Mouse (Mus musculus): ENCODE measurements around the gene Crb1.
"Not testable (repeated sequence)": the region's sequence is repeated elsewhere in the genome, so short reads cannot be mapped to it uniquely, and the experiment has no call there.

Gene Crb1

GRCm38 (mm10) chr1:139328811-139329210, 48.1 kb downstream of the Crb1 start:
- no peak for DNase-seq (ENCODE audit: low read depth)

- DNase-seq (ENCODE audit: low read depth), result no peak
These were observed 48.6 kb downstream of the Crb1 start for GRCm38 (mm10) chr1:139328286-139328685.

DNA sequence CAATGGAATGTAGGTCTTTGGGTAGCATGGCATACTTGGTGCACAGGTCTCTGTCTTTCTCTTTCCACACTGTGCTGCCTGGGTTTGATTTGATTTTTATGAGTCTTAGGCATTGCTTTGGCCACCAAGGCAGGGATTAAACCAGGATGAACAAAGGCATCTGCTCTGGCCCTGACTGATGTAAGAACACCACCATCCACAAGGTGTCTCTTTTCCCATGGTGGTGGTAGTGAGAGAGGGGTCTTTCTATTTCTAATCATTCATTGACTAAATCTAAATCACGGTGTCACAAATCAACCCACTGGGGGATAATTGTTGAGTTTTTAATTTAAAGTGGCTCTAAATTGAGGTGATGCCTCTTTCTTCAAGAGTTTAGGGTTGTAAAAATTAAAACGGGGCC, 51.5 kb downstream of the Crb1 start:
- no peak for DNase-seq (ENCODE audit: low read depth)

DNA sequence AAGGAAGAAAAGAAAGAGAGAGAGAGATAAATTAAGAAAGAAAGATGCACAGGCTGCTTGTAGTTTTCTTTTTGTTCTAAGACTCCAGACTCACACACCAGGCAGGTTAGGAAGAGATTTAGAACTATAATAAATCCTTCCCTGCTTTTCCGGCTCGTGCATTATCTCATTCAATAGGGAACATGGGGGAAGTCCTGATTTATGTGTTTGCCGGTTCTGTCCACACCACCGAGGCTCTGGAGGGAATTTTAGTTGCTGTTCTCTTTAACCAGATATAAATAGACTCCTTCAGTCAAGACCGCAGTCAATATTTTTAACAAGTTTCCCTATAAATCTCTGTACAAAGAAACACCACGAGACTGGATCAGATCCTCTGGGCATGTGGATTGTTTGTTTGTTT, 57.1 kb downstream of the Crb1 start:
- DNase-seq (ENCODE audit: low read depth), result no peak

DNA sequence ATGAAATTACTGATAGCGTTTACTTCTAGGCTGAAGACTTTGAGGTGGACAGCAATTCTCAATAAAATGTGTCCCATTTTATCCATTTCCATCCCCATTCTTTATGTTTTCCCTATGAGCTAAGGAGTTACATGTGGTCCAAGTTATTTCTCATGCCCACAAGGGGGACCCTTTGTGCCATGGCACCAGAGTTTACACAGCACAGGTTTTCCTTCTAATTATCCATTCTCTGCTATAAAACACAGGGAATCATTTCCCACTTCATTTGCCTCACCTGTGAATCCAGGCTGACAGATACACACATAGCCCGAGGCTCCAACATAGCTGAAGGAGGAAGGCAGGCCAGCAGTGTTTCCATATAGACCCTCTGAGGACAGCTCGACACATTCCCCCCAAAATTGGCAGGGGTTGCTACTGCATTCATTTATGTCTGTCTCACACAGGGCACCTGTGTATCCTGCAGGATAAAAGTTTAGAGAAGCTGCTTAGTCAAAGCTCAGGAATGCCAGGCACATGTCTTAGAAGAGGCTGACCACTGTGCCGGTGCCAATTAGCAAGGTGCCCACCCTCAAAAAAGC, 62.5 kb downstream of the Crb1 start:
- no peak for DNase-seq (ENCODE audit: low read depth)

GRCm38 (mm10) chr1:139308915-139309314, 68.0 kb downstream of the Crb1 start:
- DNase-seq (ENCODE audit: low read depth), result no peak

GRCm38 (mm10) chr1:139302519-139302918, 74.4 kb downstream of the Crb1 start:
- not testable (repeated sequence) for DNase-seq (ENCODE audit: low read depth)

DNA sequence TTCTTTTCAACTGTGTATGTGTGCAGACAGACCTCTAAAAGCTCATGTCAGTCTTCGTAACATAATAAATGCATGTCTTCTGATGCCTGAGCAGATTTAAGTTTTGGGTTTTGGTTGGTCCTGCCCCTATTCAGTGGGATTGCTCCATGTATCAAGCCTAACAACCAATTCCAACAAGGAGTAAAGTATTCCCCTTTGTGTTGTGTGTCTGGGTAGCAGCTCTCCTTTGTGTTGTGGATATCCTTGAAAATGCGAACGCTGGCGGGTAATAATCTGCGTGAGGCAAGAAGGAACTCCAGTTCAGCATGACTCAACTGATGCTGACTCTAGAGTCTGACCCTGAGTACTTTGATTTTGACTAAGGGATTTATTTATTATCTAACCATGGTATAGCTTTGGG, 75.1 kb downstream of the Crb1 start:
- no peak for DNase-seq (ENCODE audit: low read depth)

DNA sequence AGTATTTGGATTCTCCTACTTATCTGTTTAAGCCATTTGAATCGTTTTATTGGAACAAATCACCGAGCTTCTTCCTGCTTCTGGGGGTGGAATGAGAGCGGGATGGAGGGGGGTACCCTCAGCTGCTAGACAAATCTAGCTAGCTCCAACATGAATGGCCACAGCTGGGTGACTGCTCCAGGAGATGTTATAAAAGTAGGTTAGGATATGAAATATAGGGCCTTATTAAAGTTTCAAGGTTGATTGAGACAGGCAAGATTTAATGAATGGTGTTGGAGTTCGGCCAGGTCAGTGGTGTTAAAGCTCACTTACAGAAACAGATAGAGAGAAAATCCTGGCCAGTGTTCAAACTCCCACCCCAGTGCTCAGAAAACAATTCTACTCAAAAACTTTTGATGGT, 84.9 kb downstream of the Crb1 start:
- no peak for DNase-seq (ENCODE audit: low read depth)

GRCm38 (mm10) chr1:139291593-139291992, 85.3 kb downstream of the Crb1 start:
- no peak for DNase-seq (ENCODE audit: low read depth)

DNA sequence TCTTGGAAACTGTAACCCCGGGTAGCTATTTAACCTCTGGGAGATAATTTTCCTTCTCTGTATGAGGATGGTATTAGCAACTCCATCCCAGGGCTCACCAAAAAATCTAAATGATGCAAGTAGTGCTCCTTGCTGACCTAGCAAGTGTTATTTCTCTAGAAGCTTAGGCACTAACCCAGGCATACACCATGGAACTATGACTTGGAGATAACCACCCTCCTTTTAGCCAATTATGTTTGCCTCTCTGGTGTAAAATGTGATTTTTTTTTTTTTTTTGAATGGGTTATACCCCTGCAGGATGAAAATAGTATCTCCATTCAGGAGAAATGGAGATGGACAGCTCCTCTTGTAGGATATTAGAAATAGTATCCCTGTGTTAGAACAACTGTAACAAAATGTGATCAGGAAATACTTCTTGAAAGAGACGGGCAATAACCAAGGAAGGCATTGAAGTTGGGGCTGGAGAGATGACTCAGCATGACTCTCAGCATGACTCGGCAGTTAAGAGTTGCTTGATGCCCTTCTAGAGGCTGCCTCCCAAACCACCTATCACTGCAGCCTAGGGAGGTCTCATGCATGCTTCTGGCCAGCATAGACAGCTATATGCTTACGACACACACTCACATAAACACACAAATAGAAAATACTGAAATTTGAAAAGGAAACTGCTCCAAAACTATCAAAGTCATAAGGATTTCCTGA, 100.1 kb downstream of the Crb1 start:
- DNase-seq (ENCODE audit: low read depth), result no peak

DNA sequence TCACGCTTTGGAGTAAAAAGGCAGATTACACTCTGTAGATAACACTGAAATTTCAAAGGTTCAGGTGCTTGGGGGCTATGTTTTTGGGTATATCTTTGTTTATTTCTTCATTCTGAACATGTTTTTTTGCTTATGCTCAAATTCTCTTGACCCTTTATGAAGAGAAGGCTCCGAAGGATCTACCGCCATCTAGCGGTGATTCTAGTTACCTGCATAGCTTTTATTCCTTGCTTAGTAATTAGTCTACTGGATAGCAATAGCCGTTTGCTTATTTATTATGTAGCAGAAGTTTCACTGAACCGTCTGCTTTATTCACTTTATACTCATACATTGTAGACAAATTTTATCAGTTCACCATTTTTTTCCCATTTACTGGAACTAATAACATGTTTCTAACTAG, 109.1 kb downstream of the Crb1 start:
- DNase-seq (ENCODE audit: low read depth), result peak; percentile 85

DNA sequence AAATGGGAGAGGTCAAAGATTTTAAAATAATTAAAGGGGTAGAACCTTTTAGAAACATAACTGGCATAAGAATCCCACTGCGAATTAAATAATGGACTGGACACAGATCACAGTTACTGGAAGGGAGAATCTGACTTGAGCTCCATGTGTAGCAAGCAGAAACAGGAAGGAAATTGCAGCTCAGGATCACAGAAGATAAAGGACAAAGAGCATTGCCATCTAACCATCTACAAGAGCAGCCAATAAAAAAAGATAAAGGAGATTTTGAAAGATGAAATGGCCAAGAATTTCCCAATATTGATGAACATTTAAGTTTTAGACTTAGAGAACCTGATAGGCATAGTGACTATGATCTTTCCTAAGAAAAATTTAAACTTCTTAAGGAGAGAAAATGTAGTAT, 112.7 kb downstream of the Crb1 start:
- no peak for DNase-seq (ENCODE audit: low read depth)

DNA sequence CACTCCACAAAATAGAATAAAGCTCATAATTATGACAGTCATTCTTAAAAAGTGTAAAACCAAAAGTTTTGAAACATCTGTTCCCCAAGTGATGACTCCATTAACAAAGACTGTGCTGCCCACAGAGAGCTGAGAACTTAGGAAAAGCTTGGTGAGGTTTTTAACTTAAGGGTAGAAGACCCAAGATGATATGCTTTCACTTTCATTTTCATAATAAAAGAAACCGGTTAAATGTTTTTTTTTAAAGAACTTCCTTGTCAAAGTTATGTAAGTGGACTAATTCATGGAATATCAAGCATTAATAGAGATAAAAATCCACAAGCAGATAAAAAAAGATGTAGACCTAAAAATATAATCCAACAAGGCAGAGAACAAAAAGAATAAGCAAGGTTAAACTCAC, 113.7 kb downstream of the Crb1 start:
- peak; percentile 59 for DNase-seq (ENCODE audit: low read depth)

GRCm38 (mm10) chr1:139255581-139255980, 121.3 kb downstream of the Crb1 start:
- DNase-seq (ENCODE audit: low read depth), result no peak

GRCm38 (mm10) chr1:139252041-139252440, 124.9 kb downstream of the Crb1 start:
- no peak for DNase-seq (ENCODE audit: low read depth)

GRCm38 (mm10) chr1:139249159-139249558, 127.7 kb downstream of the Crb1 start:
- no peak for DNase-seq (ENCODE audit: low read depth)

- DNase-seq (ENCODE audit: low read depth), result no peak
These were observed 130.0 kb downstream of the Crb1 start for GRCm38 (mm10) chr1:139246723-139247380.

DNA sequence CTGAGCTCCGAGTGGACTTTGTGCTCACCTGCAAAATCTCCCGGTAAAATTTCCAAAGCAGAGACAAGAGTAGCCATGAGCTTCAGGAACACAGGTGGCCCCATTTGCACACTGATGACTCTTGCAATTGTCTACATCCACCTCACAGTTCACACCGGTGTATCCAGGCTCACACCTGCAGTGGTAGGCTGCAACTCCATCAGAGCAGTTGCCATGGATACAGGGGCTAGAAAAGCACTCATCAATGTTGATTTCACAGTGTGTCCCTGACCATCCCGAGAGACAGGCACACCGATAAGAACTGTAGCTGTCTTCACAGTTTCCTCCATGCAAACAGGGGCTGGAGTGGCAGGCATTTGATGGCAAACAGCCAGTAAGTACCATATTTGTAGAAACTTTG, 140.1 kb downstream of the Crb1 start:
- no peak for DNase-seq (ENCODE audit: low read depth)

DNA sequence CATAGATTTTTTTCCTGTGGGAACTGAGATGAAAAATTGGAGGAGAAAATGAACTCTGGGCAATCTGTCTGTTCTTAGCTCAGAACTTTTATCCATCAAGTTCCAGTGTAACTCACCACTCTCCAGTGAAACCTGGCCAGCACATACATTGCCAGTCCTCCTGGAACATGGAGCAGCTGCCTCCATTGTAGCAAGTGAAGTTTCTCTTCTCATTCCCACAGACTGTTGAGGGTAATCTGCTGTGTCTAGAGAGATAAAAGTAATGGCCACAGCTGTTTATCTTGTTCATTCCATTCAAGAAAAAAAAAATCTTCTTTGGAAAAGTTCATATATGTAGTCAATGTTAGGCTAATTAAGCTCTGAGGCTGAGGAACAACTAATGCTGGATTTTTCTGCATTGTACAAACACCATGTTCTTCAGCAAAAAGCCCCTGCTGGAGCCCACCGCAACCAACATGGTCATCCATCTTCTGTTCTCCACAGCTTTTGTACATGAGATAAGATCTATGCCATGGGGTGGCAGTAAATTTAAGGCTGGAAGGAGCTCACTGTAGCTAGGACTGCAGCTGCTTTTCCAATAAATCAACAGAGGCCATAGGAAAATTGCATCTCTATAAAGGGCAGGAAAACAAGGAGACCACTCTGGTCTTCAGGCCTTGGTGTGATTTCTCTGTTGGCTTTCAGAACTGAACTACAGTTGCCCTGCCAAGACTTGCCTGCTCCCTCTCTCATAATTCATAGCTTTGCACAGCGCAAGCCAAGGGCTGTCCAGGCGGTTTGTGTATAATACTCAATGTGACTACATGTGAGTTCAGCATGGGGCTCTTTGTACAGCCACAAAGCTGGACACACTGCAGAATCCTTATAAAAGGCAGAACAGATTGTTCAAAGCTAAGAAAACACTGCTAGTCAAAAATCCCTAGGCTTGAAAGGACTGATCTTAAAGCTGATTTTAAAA, 142.0 kb downstream of the Crb1 start:
- no peak for DNase-seq (ENCODE audit: low read depth)

DNA sequence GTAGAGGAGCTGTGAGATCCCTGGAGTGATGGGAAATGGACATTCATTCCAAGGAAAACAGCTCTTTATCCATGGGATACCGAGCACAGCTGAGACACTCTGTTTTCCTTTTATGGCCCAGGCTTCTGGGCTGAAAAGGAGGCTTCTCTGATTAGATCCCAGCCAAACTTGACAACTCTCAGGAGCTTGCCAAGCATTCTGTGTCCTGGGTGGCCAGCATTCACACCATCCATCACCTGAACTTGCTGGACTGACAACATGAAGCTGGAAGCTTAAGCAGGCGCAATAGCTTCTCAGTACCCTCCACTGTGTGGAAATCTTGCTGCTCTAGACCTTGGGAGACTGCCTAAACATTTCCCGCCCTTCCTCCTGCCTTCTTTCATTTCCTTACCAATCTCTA, 144.3 kb downstream of the Crb1 start:
- DNase-seq (ENCODE audit: low read depth), result no peak

DNA sequence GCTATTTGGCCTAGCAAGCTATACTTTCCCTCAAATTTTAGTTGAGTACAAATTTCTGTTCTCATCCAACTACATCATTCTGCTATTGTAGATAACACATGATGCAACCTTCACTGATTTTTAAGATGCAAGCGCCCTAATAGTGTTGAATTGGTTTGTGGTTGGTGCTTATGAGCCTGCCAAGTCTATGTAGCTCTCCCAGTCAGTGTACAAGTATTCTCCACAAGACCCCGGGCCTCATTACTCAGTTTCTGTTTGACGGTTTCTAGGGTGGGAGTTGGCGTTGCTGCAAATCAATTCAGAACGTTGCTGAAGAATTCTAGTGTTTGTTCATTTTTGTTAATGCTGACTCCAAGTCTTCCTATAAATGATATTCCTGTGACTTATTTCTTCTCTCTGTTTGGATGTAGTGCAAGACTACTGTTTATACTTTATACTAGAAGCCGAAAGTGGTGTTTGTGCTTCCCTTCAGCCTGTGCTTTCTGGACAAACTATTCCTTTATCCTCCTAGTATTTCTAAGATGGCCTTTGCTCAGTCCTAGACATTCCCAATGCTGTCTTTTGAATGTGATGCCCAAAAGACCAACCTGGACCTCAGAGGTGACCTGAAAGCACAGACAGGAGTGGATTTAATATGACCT, 152.5 kb downstream of the Crb1 start:
- DNase-seq (ENCODE audit: low read depth), result no peak
